Mouse (Mus musculus) testis, adult 2 months (tissue): ENCODE measurements around the gene Gm15517.

Experiments used
- CTCF ChIP-seq: fragments of 200-500 bp; IDR thresholded peaks from 2 replicates; pipeline ENCODE4 v1.5.1; 2012; ENCODE audit warnings: low read depth, mild to moderate bottlenecking, inconsistent platforms, low read length, moderate library complexity; ENCODE audit not compliant: control insufficient read depth, insufficient read depth, insufficient replicate concordance
- POLR2A ChIP-seq: fragments of 200-500 bp; IDR thresholded peaks from 2 replicates; pipeline ENCODE4 v1.6.1; 2012; ENCODE audit warnings: low read depth, mild to moderate bottlenecking, inconsistent platforms, low read length, moderate library complexity; ENCODE audit not compliant: control insufficient read depth

- TF ChIP-seq POLR2A (no peak), CTCF (peak; percentile 91)
Measured at GRCm38 (mm10) chr7:44262791-44263643, 1.8 kb downstream of the Gm15517 start.
